Mouse (Mus musculus) olfactory bulb, adult 2 months (tissue): ENCODE measurements around the gene Erc2. TPM values are rescaled to one million over a fixed set of nuclear protein-coding genes. Genes with fewer than 3 reads are reported as not detected.

Source experiments
- H3K27ac ChIP-seq: fragments of 200-500 bp; 2 replicates; pipeline ENCODE4 v1.5.1; 2012; ENCODE audit warnings: low read depth, low read length; ENCODE audit not compliant: insufficient read depth
- H3K4me1 ChIP-seq: fragments of 200-500 bp; 2 replicates; pipeline ENCODE4 v1.6.1; 2012; ENCODE audit warnings: low read length; ENCODE audit not compliant: control insufficient read depth, insufficient read depth
- H3K4me3 ChIP-seq: fragments of 200-500 bp; 2 replicates; pipeline ENCODE4 v1.5.1; 2012; ENCODE audit warnings: mild to moderate bottlenecking, low read depth, low read length, moderate library complexity; ENCODE audit not compliant: insufficient read depth
- CTCF ChIP-seq: fragments of 200-500 bp; IDR thresholded peaks from 2 replicates; pipeline ENCODE4 v1.5.1; 2012; ENCODE audit warnings: low read depth, mild to moderate bottlenecking, low read length, moderate library complexity; ENCODE audit not compliant: insufficient read depth
- POLR2A ChIP-seq: fragments of 200-500 bp; IDR thresholded peaks from 2 replicates; pipeline ENCODE4 v1.6.1; 2012; ENCODE audit warnings: mild to moderate bottlenecking, low read depth, low read length, moderate library complexity; ENCODE audit not compliant: insufficient read depth
- WGBS: fragments of 180-500 bp; shearing (Covaris S2); methylation state at CpG from one replicate; pipeline ENCODE4 v1.1.7; 2018; 5-methylcytosine and 5-hydroxymethylcytosine counted together
- polyA plus RNA-seq: library from polyadenylated mRNA; stranded (reverse); fragments of >200 nt; gene quantifications from 2 replicates; pipeline ENCODE4 v1.2.4, GENCODE M21; 2012; ENCODE audit warnings: low replicate concordance; ENCODE audit not compliant: missing spikeins, insufficient read depth, insufficient read length

Erc2 gene
- polyA plus RNA-seq, 1 experiment: not detected

DNA sequence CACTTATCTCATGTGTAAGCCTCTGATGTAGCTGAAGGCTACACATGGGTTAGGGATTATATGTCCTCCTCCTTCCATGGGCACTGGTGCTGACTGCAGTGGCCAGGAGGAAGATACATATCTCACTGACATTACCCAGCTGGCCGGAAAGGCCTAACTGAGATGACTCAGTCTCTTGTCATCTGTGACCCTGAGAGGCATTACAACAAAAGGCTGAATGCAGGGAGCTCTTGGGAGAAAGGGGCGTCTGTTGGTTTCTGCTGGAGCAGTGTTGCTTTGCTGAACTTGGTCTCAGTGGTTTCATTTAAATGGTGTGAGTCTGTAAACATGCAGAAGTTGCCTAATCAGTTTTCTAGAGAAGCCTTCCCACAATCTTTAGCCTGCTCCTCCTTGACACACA is 334.6 kb downstream of the Erc2 start:
- H3K4me1 ChIP-seq: no peaks in the 10 kb centered on the region
- 62% methylated on average over 2 of the region's 2 CpGs for WGBS
- no peak overlapping the region for H3K27ac ChIP-seq
- no peak overlapping the region for H3K4me3 ChIP-seq
- TF ChIP-seq CTCF: no peak
- TF ChIP-seq POLR2A: no peak

DNA sequence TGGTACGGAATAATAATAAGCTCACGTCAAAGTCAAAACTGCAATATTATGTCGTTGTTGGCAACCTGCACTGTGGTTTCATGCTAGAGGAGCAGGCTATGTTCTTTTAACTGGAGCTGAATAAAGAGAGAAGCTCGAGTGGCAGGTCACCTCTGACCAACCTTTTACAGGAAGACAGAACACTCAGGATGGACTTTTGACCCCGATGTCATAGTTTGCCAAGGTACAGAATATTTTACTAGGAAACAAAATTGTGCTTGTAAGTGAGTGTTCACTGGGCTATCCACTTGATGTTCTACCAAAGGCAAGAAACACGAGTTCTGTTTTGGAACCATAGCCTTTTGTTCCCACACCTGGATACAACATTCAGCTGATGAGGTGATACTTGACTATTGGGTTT is 351.5 kb downstream of the Erc2 start:
- Histone ChIP-seq H3K27ac (no peak overlapping the region), H3K4me3 (no peak overlapping the region), H3K4me1 (no peaks in the 10 kb centered on the region)
- TF ChIP-seq POLR2A (no peak), CTCF (no peak)
- 91% methylated on average over 6 of the region's 6 CpGs for WGBS

- Histone ChIP-seq H3K4me3 (no peak overlapping the region), H3K4me1 (no peaks in the 10 kb centered on the region), H3K27ac (no peak overlapping the region)
- no peak for TF ChIP-seq CTCF
- 42% methylated on average over 1 of the region's 1 CpGs for WGBS
Measured at GRCm38 (mm10) chr14:27975661-27976060, 353.4 kb downstream of the Erc2 start.

DNA sequence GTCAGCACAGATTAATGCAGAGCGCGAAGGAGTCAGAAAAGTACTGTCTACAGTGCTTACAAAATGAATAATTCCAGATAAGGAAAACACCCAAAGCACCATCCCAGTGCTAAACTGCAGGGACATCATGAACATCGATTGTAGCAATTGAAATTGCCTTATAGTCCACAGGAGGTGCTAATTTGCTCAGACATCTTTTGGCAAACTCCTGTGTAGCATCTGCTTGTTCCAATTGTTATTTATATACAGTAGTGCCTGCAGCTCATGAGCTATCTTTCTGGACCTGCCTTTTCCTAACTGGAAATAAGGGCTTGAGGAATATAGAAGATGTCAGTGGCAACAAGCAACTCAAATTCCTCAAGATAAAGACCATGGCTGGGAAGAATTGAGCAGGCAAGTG is 362.5 kb downstream of the Erc2 start:
- no peak overlapping the region for H3K27ac ChIP-seq
- 54% methylated on average over 3 of the region's 3 CpGs for WGBS
- TF ChIP-seq POLR2A: no peak

DNA sequence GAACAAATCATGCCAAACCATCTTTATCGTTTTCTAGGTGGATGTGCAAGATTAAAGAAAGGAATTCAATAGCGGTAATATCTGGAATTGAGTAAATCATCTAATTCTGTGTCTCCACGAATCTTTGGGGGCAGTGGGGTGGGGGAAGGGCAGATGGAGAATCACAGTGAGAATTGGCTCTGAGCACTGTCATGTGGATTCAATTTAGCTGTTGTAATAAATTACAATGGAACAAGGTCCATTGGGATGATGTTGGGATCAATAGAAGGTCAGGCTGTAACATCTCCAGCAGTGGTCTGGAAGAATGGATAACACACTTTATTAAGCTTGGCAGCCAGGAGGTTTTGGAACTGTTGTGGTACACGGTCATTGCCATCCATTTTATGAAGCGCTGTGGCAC is 363.0 kb downstream of the Erc2 start:
- TF ChIP-seq POLR2A (no peak), CTCF (no peak)
- no peaks in the 10 kb centered on the region for H3K4me1 ChIP-seq
- WGBS: 81% methylated on average over 5 of the region's 5 CpGs
- H3K4me3 ChIP-seq: no peak overlapping the region
- no peak overlapping the region for H3K27ac ChIP-seq

More for the DNA sequence above, 362.5 kb downstream of the Erc2 start:
- Histone ChIP-seq H3K4me1 (no peaks in the 10 kb centered on the region), H3K4me3 (no peak overlapping the region)

GRCm38 (mm10) chr14:27987422-27987821 is 365.2 kb downstream of the Erc2 start:
- Histone ChIP-seq H3K4me1 (no peaks in the 10 kb centered on the region), H3K4me3 (no peak overlapping the region), H3K27ac (no peak overlapping the region)
- WGBS: 93% methylated on average over 1 of the region's 1 CpGs
- TF ChIP-seq POLR2A: no peak
- no peak for TF ChIP-seq CTCF

GRCm38 (mm10) chr14:27998551-27998950 is 376.3 kb downstream of the Erc2 start:
- Histone ChIP-seq H3K4me1 (no peaks in the 10 kb centered on the region), H3K27ac (no peak overlapping the region), H3K4me3 (no peak overlapping the region)
- TF ChIP-seq CTCF (no peak), POLR2A (no peak)
- WGBS: 61% methylated on average over 3 of the region's 3 CpGs

DNA sequence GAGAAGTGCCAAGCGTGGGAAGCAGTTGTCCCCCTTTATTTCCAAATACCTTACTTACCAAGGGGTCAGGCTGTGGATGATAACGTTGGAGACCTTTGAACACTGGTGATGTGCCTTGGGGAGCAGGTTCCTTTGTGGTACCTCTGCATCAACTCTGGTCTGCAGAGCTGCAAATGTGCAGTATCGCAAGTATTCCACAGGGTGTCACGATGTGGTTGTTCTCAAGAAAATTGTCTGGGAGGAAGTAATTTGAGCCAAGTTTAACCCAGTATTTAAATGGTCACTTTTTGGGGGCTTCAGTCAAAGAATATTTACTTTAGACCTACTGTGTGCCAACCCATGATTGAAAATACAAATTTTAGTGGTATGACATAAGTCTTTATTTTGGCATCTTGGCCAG is 381.8 kb downstream of the Erc2 start:
- 44% methylated on average over 4 of the region's 4 CpGs for WGBS
- TF ChIP-seq CTCF: no peak
- TF ChIP-seq POLR2A: no peak

DNA sequence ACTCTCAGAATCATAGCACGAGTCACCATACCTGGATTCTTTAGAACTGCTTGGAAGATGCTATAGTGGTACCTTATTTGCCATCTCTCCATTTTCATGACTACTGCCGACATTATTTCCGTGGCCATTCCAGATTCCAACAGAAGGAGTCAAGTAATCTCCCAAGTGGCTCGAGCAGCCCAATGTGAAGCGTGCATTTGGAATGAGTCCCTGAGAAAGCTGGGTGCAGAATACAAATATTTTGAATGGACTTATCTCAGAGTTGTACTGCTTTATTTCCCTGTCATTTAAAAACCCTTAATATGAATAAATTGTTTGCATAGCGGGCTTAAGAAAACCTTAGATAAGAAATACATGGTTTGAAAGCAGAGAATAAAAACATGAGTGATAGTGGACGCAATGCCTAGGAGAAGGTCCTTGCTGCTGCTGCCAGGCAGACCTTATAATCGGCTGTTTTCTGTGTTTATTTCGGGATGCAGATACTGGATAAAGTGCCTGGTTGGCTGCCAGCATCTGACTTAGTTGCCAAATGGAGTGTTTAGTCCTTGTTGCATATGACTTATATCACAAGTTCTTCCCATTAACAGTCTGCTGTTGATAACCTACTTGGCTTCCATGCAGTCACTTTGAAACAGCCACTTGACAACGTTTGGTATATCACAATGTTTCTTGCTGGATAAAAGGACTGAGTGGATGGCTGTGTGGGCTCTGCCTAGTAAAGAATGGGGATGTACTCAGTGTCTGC is 388.5 kb downstream of the Erc2 start:
- H3K27ac ChIP-seq: no peak overlapping the region
- H3K4me1 ChIP-seq: no peaks in the 10 kb centered on the region
- H3K4me3 ChIP-seq: no peak overlapping the region
- WGBS: 77% methylated on average over 10 of the region's 10 CpGs
- TF ChIP-seq CTCF (no peak), POLR2A (no peak)

More for the DNA sequence above, 381.8 kb downstream of the Erc2 start:
- no peak overlapping the region for H3K27ac ChIP-seq
- no peaks in the 10 kb centered on the region for H3K4me1 ChIP-seq
- no peak overlapping the region for H3K4me3 ChIP-seq

DNA sequence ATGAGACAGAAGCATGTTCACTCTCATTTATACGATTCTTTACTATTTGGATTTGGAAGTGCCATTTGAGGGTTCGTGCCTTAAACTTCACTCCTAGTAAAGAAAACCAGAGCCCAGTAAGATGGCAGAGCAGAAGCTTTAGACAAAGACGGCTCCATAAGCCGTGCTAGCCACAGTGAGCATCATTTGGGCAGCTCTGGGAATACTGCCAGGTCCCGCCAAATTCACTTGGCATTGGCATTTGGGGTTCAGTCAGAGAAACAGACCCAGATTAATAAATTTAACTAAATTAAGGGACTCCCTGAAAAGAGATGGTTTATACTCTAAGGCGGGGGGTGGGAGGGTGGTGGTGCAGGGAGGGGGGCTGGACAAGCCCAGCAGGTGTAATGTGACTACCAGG is 401.0 kb downstream of the Erc2 start:
- no peak overlapping the region for H3K27ac ChIP-seq
- H3K4me1 ChIP-seq: no peaks in the 10 kb centered on the region
- no peak overlapping the region for H3K4me3 ChIP-seq
- 68% methylated on average over 6 of the region's 6 CpGs for WGBS
- TF ChIP-seq CTCF: no peak
- TF ChIP-seq POLR2A: no peak

- TF ChIP-seq CTCF: no peak
- TF ChIP-seq POLR2A: no peak
- no peak overlapping the region for H3K4me3 ChIP-seq
- no peaks in the 10 kb centered on the region for H3K4me1 ChIP-seq
- 70% methylated on average over 1 of the region's 1 CpGs for WGBS
- H3K27ac ChIP-seq: no peak overlapping the region
Measured at GRCm38 (mm10) chr14:28030870-28031269, 408.6 kb downstream of the Erc2 start.
